Mouse (Mus musculus) limb, embryonic 13.5 days (tissue): ENCODE data around the gene Khk. TPM values are rescaled to one million over a fixed set of nuclear protein-coding genes. Genes with fewer than 3 reads are reported as not detected.
"Not testable (repeated sequence)": the region's sequence is repeated elsewhere in the genome, so short reads cannot be mapped to it uniquely, and the experiment has no call there.

Source experiments
- ATAC-seq: fragments of 200-750 bp; cut with Nextera tagmentation; 2 replicates; pipeline ENCODE4 v1.8.0; 2017; ENCODE audit warnings: low read depth, moderate number of reproducible peaks, moderate TSS enrichment; ENCODE audit not compliant: low FRiP score
- H3K27ac ChIP-seq: fragments of 300-500 bp; sonication (generic); 2 replicates; pipeline ENCODE4 v1.5.1; 2015; ENCODE audit warnings: inconsistent platforms, mild to moderate bottlenecking, moderate library complexity
- H3K27me3 ChIP-seq: fragments of 300-500 bp; sonication (generic); 2 replicates; pipeline ENCODE4 v1.6.1; 2015; ENCODE audit warnings: mild to moderate bottlenecking, inconsistent platforms
- H3K36me3 ChIP-seq: fragments of 300-500 bp; sonication (generic); 2 replicates; pipeline ENCODE4 v1.6.1; 2015; ENCODE audit warnings: inconsistent platforms, mild to moderate bottlenecking, moderate library complexity
- H3K4me1 ChIP-seq: fragments of 300-500 bp; sonication (generic); 2 replicates; pipeline ENCODE4 v1.6.1; 2015; ENCODE audit warnings: inconsistent platforms
- H3K4me2 ChIP-seq: fragments of 300-500 bp; sonication (generic); replicated peaks from 2 replicates; pipeline ENCODE4 v1.6.1; 2015; ENCODE audit warnings: inconsistent platforms, mild to moderate bottlenecking, moderate library complexity
- H3K4me3 ChIP-seq: fragments of 300-500 bp; sonication (generic); 2 replicates; pipeline ENCODE4 v1.5.1; 2015; ENCODE audit warnings: moderate library complexity, mild to moderate bottlenecking, inconsistent platforms
- H3K9ac ChIP-seq: fragments of 300-500 bp; sonication (generic); 2 replicates; pipeline ENCODE4 v1.6.1; 2015; ENCODE audit warnings: mild to moderate bottlenecking, inconsistent platforms
- H3K9me3 ChIP-seq: fragments of 300-500 bp; sonication (generic); 2 replicates; pipeline ENCODE4 v1.6.1; 2016; ENCODE audit warnings: inconsistent platforms
- WGBS: fragments of 180-500 bp; shearing (Covaris S2); methylation state at CpG from one replicate; pipeline ENCODE4 v1.1.7; 2015; 5-methylcytosine and 5-hydroxymethylcytosine counted together
- polyA plus RNA-seq: library from polyadenylated mRNA; unstranded; fragments of >200 nt; fragmentation: Nextera tagmentation; extraction: Ambion mirVana; gene quantifications from 2 replicates; pipeline ENCODE4 v1.2.1, GENCODE M21; 2015

Khk gene
- 20.0 and 22.6 TPM in 2 replicates for polyA plus RNA-seq

GRCm38 (mm10) chr5:30921256-30922033, at the start of gene Khk:
Gene Khk, plus strand, starts transcription at chr5:30921431.
- peak within 1 kb of the TSS; percentile 72 for H3K4me2 ChIP-seq
- H3K27me3 ChIP-seq: no peaks in the 10 kb centered on the region
- H3K4me1 ChIP-seq: peaks cover 61% of the 10 kb centered on the region
- peak within 1 kb of the TSS; percentile 63 for H3K9ac ChIP-seq
- H3K36me3 ChIP-seq: peaks cover 52% of the 10 kb centered on the region
- 3% methylated on average over 32 of the region's 40 CpGs for WGBS
- peak within 1 kb of the TSS; percentile 38 for H3K4me3 ChIP-seq
- no peaks in the 10 kb centered on the region for H3K9me3 ChIP-seq
- ATAC-seq: peak; percentile 90
- peak within 1 kb of the TSS; percentile 83 for H3K27ac ChIP-seq

- ATAC-seq: no peak
- no peak overlapping the region for H3K4me3 ChIP-seq
- H3K9me3 ChIP-seq: no peaks in the 10 kb centered on the region
- WGBS: 91% methylated on average over 9 of the region's 9 CpGs
- peaks cover 70% of the 10 kb centered on the region for H3K36me3 ChIP-seq
- H3K27ac ChIP-seq: no peak overlapping the region
- no peaks in the 10 kb centered on the region for H3K27me3 ChIP-seq
- no peak overlapping the region for H3K4me2 ChIP-seq
- no peak overlapping the region for H3K9ac ChIP-seq
- peaks cover 25% of the 10 kb centered on the region for H3K4me1 ChIP-seq
Observed at GRCm38 (mm10) chr5:30872574-30872973, 48.7 kb upstream of the Khk start.

GRCm38 (mm10) chr5:30874365-30874764, 46.9 kb upstream of the Khk start:
- no peak overlapping the region for H3K4me2 ChIP-seq
- H3K36me3 ChIP-seq: peaks cover 76% of the 10 kb centered on the region
- peaks cover 32% of the 10 kb centered on the region for H3K4me1 ChIP-seq
- H3K27ac ChIP-seq: no peak overlapping the region
- H3K4me3 ChIP-seq: no peak overlapping the region
- WGBS: 92% methylated on average over 7 of the region's 7 CpGs
- H3K27me3 ChIP-seq: no peaks in the 10 kb centered on the region
- ATAC-seq: no peak
- no peaks in the 10 kb centered on the region for H3K9me3 ChIP-seq
- H3K9ac ChIP-seq: no peak overlapping the region

GRCm38 (mm10) chr5:30878616-30879015, 42.6 kb upstream of the Khk start:
- Histone ChIP-seq H3K4me3 (no peak overlapping the region), H3K36me3 (peaks cover 45% of the 10 kb centered on the region), H3K4me2 (0 out of 2 replicates have a peak overlapping the region, but pooled peaks have one; percentile 16), H3K4me1 (peaks cover 18% of the 10 kb centered on the region), H3K27ac (peak overlapping the region; percentile 69), H3K9me3 (no peaks in the 10 kb centered on the region), H3K9ac (peak overlapping the region; percentile 8; the same call in 1 of the 2 replicates), H3K27me3 (no peaks in the 10 kb centered on the region)
- no peak; the same call in 1 of the 2 replicates for ATAC-seq
- 11% methylated on average over 6 of the region's 6 CpGs for WGBS

- no peak overlapping the region for H3K4me3 ChIP-seq
- H3K27ac ChIP-seq: no peak overlapping the region; the same call in 1 of the 2 replicates
- no peak overlapping the region for H3K9ac ChIP-seq
- H3K27me3 ChIP-seq: no peaks in the 10 kb centered on the region
- peaks cover 37% of the 10 kb centered on the region for H3K36me3 ChIP-seq
- H3K9me3 ChIP-seq: no peaks in the 10 kb centered on the region
- no peak overlapping the region for H3K4me2 ChIP-seq
- 69% methylated on average over 5 of the region's 5 CpGs for WGBS
- no peak for ATAC-seq
- H3K4me1 ChIP-seq: peaks cover 18% of the 10 kb centered on the region
Observed at GRCm38 (mm10) chr5:30879347-30879943, 41.8 kb upstream of the Khk start.

GRCm38 (mm10) chr5:30881839-30882238, 39.4 kb upstream of the Khk start:
- Histone ChIP-seq H3K36me3 (peaks cover 13% of the 10 kb centered on the region), H3K4me1 (peaks cover 22% of the 10 kb centered on the region)
- H3K27me3 ChIP-seq, H3K27ac ChIP-seq, H3K4me2 ChIP-seq, ATAC-seq, H3K9me3 ChIP-seq, H3K9ac ChIP-seq, H3K4me3 ChIP-seq: not testable (repeated sequence)
- 86% methylated on average over 4 of the region's 4 CpGs for WGBS

- Histone ChIP-seq H3K9me3 (no peaks in the 10 kb centered on the region), H3K27me3 (no peaks in the 10 kb centered on the region), H3K4me1 (peaks cover 19% of the 10 kb centered on the region), H3K27ac (no peak overlapping the region), H3K4me3 (peak overlapping the region; percentile 73), H3K36me3 (peaks cover 8% of the 10 kb centered on the region), H3K4me2 (peak overlapping the region; percentile 73), H3K9ac (no peak overlapping the region)
- no peak for ATAC-seq
- 37% methylated on average over 4 of the region's 4 CpGs for WGBS
Observed at GRCm38 (mm10) chr5:30886209-30886608, 35.0 kb upstream of the Khk start.

- ATAC-seq: no peak
- Histone ChIP-seq H3K9me3 (no peaks in the 10 kb centered on the region), H3K27ac (peak overlapping the region; percentile 99), H3K4me3 (peak overlapping the region; percentile 73), H3K36me3 (peaks cover 14% of the 10 kb centered on the region), H3K4me1 (peaks cover 19% of the 10 kb centered on the region), H3K27me3 (no peaks in the 10 kb centered on the region), H3K4me2 (peak overlapping the region; percentile 73), H3K9ac (peak overlapping the region; percentile 86)
- WGBS: 28% methylated on average over 5 of the region's 5 CpGs
Observed at GRCm38 (mm10) chr5:30886731-30887130, 34.5 kb upstream of the Khk start.

- under 1% methylated on average over 19 of the region's 19 CpGs for WGBS
- Histone ChIP-seq H3K4me2 (peak overlapping the region; percentile 73), H3K9me3 (no peaks in the 10 kb centered on the region), H3K4me3 (peak overlapping the region; percentile 73), H3K36me3 (peaks cover 20% of the 10 kb centered on the region), H3K27ac (peak overlapping the region; percentile 99), H3K27me3 (no peaks in the 10 kb centered on the region), H3K9ac (peak overlapping the region; percentile 86), H3K4me1 (peaks cover 19% of the 10 kb centered on the region)
- peak; percentile 28 for ATAC-seq
Observed at GRCm38 (mm10) chr5:30887331-30887761, 33.9 kb upstream of the Khk start.

- peak; percentile 86 for ATAC-seq
- H3K4me2 ChIP-seq: peak overlapping the region; percentile 73
- under 1% methylated on average over 28 of the region's 28 CpGs for WGBS
- H3K9ac ChIP-seq: peak overlapping the region; percentile 86
- H3K4me1 ChIP-seq: peaks cover 19% of the 10 kb centered on the region
- no peaks in the 10 kb centered on the region for H3K27me3 ChIP-seq
- H3K27ac ChIP-seq: peak overlapping the region; percentile 99
- no peaks in the 10 kb centered on the region for H3K9me3 ChIP-seq
- H3K4me3 ChIP-seq: peak overlapping the region; percentile 73
- peaks cover 25% of the 10 kb centered on the region for H3K36me3 ChIP-seq
Observed at GRCm38 (mm10) chr5:30887858-30888336, 33.3 kb upstream of the Khk start.

- Histone ChIP-seq H3K27ac (peak within 1 kb of the TSS; percentile 99), H3K9ac (peak within 1 kb of the TSS; percentile 89), H3K4me1 (peaks cover 19% of the 10 kb centered on the region), H3K36me3 (peaks cover 31% of the 10 kb centered on the region), H3K27me3 (no peaks in the 10 kb centered on the region), H3K9me3 (no peaks in the 10 kb centered on the region), H3K4me3 (peak within 1 kb of the TSS; percentile 73), H3K4me2 (peak within 1 kb of the TSS; percentile 73)
- ATAC-seq: peak; percentile 91
- WGBS: under 1% methylated on average over 40 of the region's 42 CpGs
Observed at GRCm38 (mm10) chr5:30888337-30889087, 32.7 kb upstream of the Khk start, which contains the start of gene Agbl5. Gene Agbl5, plus strand, starts transcription at chr5:30888694.
